Mouse (Mus musculus) MEL (cell line): ENCODE measurements at regions not wholly inside any gene's neighbourhood (a gene's known extent, or its start where the extent isn't known, plus 50 kb on each side); places are given as distances from the start of the nearest gene placed in this dataset.

Source experiments
- BHLHE40 ChIP-seq: IDR thresholded peaks from 2 replicates; pipeline ENCODE4 v1.6.1; 2012; ENCODE audit warnings: low read depth, mild to moderate bottlenecking, inconsistent platforms, low read length, improper control_type of control experiment, borderline replicate concordance
- NRF1 ChIP-seq: IDR thresholded peaks from 2 replicates; pipeline ENCODE4 v1.6.1; 2014; ENCODE audit warnings: low read depth, mild to moderate bottlenecking, inconsistent platforms, low read length, improper control_type of control experiment, moderate library complexity; ENCODE audit not compliant: poor library complexity, insufficient read depth, severe bottlenecking

GRCm38 (mm10) chr1:185065056-185065455, 65.7 kb upstream of the Mark1 start:
- TF ChIP-seq NRF1 (no peak), BHLHE40 (no peak)
